Mouse (Mus musculus): ENCODE results near the gene Gpam. TPM values are rescaled to one million over a fixed set of nuclear protein-coding genes. Genes with fewer than 3 reads are reported as not detected.

Gpam gene
- polyA plus RNA-seq, 1 experiment from 2014 or later = 26.9 TPM

GRCm38 (mm10) chr19:55099184-55100160 is 27.6 kb downstream of the Gpam start:
- peaks cover 16% of the 10 kb centered on the region for H3K36me3 ChIP-seq
- WGBS (ENCODE audit: insufficient replicate concordance) = under 1% methylated on average over 66 of the region's 69 CpGs
- H3K4me2 ChIP-seq = peak overlapping the region; percentile 97
- H3K4me3 ChIP-seq = peak overlapping the region; percentile 77
- no peaks in the 10 kb centered on the region for H3K9me3 ChIP-seq (replicated peaks)
- peak overlapping the region; percentile 82 for H3K9ac ChIP-seq
- peaks cover 32% of the 10 kb centered on the region for H3K4me1 ChIP-seq
- H3K27ac ChIP-seq = peak overlapping the region; percentile 68
- ATAC-seq = peak; percentile 89
- peaks cover 6% of the 10 kb centered on the region; the same call in 1 of the 2 replicates for H3K27me3 ChIP-seq (replicated peaks)

GRCm38 (mm10) chr19:55098409-55099183 is 28.4 kb downstream of the Gpam start:
- peaks cover 6% of the 10 kb centered on the region; the same call in 1 of the 2 replicates for H3K27me3 ChIP-seq (replicated peaks)
- peak; percentile 17 for ATAC-seq
- H3K9ac ChIP-seq = peak overlapping the region; percentile 82
- H3K4me1 ChIP-seq = peaks cover 32% of the 10 kb centered on the region
- under 1% methylated on average over 30 of the region's 30 CpGs for WGBS (ENCODE audit: insufficient replicate concordance)
- H3K4me2 ChIP-seq = peak overlapping the region; percentile 97
- peak overlapping the region; percentile 68 for H3K27ac ChIP-seq
- peak overlapping the region; percentile 77 for H3K4me3 ChIP-seq
- H3K36me3 ChIP-seq = peaks cover 24% of the 10 kb centered on the region
- H3K9me3 ChIP-seq (replicated peaks) = no peaks in the 10 kb centered on the region

- Histone ChIP-seq H3K9ac (no peak overlapping the region), H3K36me3 (peaks cover 34% of the 10 kb centered on the region), H3K27me3 (replicated peaks) (no peaks in the 10 kb centered on the region), H3K9me3 (replicated peaks) (no peaks in the 10 kb centered on the region), H3K27ac (no peak overlapping the region), H3K4me2 (peak overlapping the region; percentile 97), H3K4me1 (peaks cover 35% of the 10 kb centered on the region), H3K4me3 (no peak overlapping the region)
- WGBS (ENCODE audit: insufficient replicate concordance) = 40% methylated on average over 9 of the region's 9 CpGs
- no peak for ATAC-seq
Measured at GRCm38 (mm10) chr19:55097396-55097967, 29.6 kb downstream of the Gpam start.

- 77% methylated on average over 4 of the region's 4 CpGs for WGBS (ENCODE audit: insufficient replicate concordance)
- H3K9ac ChIP-seq = no peak overlapping the region
- no peak for ATAC-seq
- no peaks in the 10 kb centered on the region for H3K27me3 ChIP-seq (replicated peaks)
- peaks cover 40% of the 10 kb centered on the region for H3K4me1 ChIP-seq
- no peaks in the 10 kb centered on the region for H3K9me3 ChIP-seq (replicated peaks)
- H3K4me3 ChIP-seq = no peak overlapping the region
- H3K4me2 ChIP-seq = no peak overlapping the region
- H3K27ac ChIP-seq = no peak overlapping the region
- peaks cover 39% of the 10 kb centered on the region for H3K36me3 ChIP-seq
Measured at GRCm38 (mm10) chr19:55096666-55097065, 30.4 kb downstream of the Gpam start.

- Histone ChIP-seq H3K9me3 (replicated peaks) (no peaks in the 10 kb centered on the region), H3K27me3 (replicated peaks) (no peaks in the 10 kb centered on the region), H3K4me3 (no peak overlapping the region), H3K4me2 (no peak overlapping the region), H3K9ac (no peak overlapping the region), H3K4me1 (peaks cover 48% of the 10 kb centered on the region), H3K27ac (no peak overlapping the region), H3K36me3 (peaks cover 47% of the 10 kb centered on the region)
- WGBS (ENCODE audit: insufficient replicate concordance) = 87% methylated on average over 7 of the region's 7 CpGs
- no peak for ATAC-seq
Measured at GRCm38 (mm10) chr19:55095547-55095946, 31.5 kb downstream of the Gpam start.

- no peak overlapping the region for H3K4me3 ChIP-seq
- H3K9ac ChIP-seq = no peak overlapping the region
- H3K4me1 ChIP-seq = peaks cover 29% of the 10 kb centered on the region
- 73% methylated on average over 17 of the region's 17 CpGs for WGBS (ENCODE audit: insufficient replicate concordance)
- H3K27ac ChIP-seq = no peak overlapping the region
- H3K9me3 ChIP-seq (replicated peaks) = no peaks in the 10 kb centered on the region
- H3K36me3 ChIP-seq = peaks cover 84% of the 10 kb centered on the region
- peak; percentile 52 for ATAC-seq
- no peak overlapping the region for H3K4me2 ChIP-seq
- no peaks in the 10 kb centered on the region for H3K27me3 ChIP-seq (replicated peaks)
Measured at GRCm38 (mm10) chr19:55091602-55092413, 35.2 kb downstream of the Gpam start.

GRCm38 (mm10) chr19:55090885-55091284 is 36.2 kb downstream of the Gpam start:
- H3K4me1 ChIP-seq = peaks cover 38% of the 10 kb centered on the region
- ATAC-seq = no peak
- no peak overlapping the region for H3K4me2 ChIP-seq
- H3K4me3 ChIP-seq = no peak overlapping the region
- 0 out of 2 replicates have a peak overlapping the region, but pooled peaks have one; percentile 4 for H3K27ac ChIP-seq
- no peaks in the 10 kb centered on the region for H3K9me3 ChIP-seq (replicated peaks)
- no peak overlapping the region for H3K9ac ChIP-seq
- H3K36me3 ChIP-seq = peaks cover 86% of the 10 kb centered on the region
- no peaks in the 10 kb centered on the region for H3K27me3 ChIP-seq (replicated peaks)
- 76% methylated on average over 12 of the region's 12 CpGs for WGBS (ENCODE audit: insufficient replicate concordance)

GRCm38 (mm10) chr19:55090142-55090541 is 36.9 kb downstream of the Gpam start:
- Histone ChIP-seq H3K9me3 (replicated peaks) (no peaks in the 10 kb centered on the region), H3K36me3 (peaks cover 86% of the 10 kb centered on the region), H3K9ac (no peak overlapping the region), H3K27ac (0 out of 2 replicates have a peak overlapping the region, but pooled peaks have one; percentile 4), H3K4me2 (no peak overlapping the region), H3K4me1 (peaks cover 45% of the 10 kb centered on the region), H3K27me3 (replicated peaks) (no peaks in the 10 kb centered on the region), H3K4me3 (no peak overlapping the region)
- ATAC-seq = no peak
- 30% methylated on average over 7 of the region's 7 CpGs for WGBS (ENCODE audit: insufficient replicate concordance)

GRCm38 (mm10) chr19:55087776-55088175 is 39.3 kb downstream of the Gpam start:
- 75% methylated on average over 8 of the region's 8 CpGs for WGBS (ENCODE audit: insufficient replicate concordance)

GRCm38 (mm10) chr19:55085857-55086185 is 41.2 kb downstream of the Gpam start:
- Histone ChIP-seq H3K27me3 (replicated peaks) (no peaks in the 10 kb centered on the region), H3K4me1 (peaks cover 36% of the 10 kb centered on the region), H3K4me3 (no peak overlapping the region), H3K4me2 (peak overlapping the region; percentile 38), H3K36me3 (peaks cover 97% of the 10 kb centered on the region), H3K9ac (peak overlapping the region; percentile 25; the same call in 1 of the 2 replicates), H3K9me3 (replicated peaks) (no peaks in the 10 kb centered on the region), H3K27ac (peak overlapping the region; percentile 82)
- ATAC-seq = peak; percentile 67
- 26% methylated on average over 7 of the region's 7 CpGs for WGBS (ENCODE audit: insufficient replicate concordance)

More at GRCm38 (mm10) chr19:55087776-55088175, 39.3 kb downstream of the Gpam start:
- H3K27me3 ChIP-seq (replicated peaks) = no peaks in the 10 kb centered on the region
- ATAC-seq = no peak
- peaks cover 91% of the 10 kb centered on the region for H3K36me3 ChIP-seq
- no peak overlapping the region for H3K27ac ChIP-seq
- no peak overlapping the region for H3K4me2 ChIP-seq
- no peak overlapping the region for H3K4me3 ChIP-seq
- no peaks in the 10 kb centered on the region for H3K9me3 ChIP-seq (replicated peaks)
- no peak overlapping the region for H3K9ac ChIP-seq
- H3K4me1 ChIP-seq = peaks cover 50% of the 10 kb centered on the region
